Mouse (Mus musculus) forebrain, embryonic 11.5 days (tissue): ENCODE data around the gene Pip4p1. TPM values are rescaled to one million over a fixed set of nuclear protein-coding genes. Genes with fewer than 3 reads are reported as not detected.
"Not testable (repeated sequence)": the region's sequence is repeated elsewhere in the genome, so short reads cannot be mapped to it uniquely, and the experiment has no call there.

Experiments used
- ATAC-seq: fragments of 200-750 bp; cut with Nextera tagmentation; replicated peaks from 2 replicates; pipeline ENCODE4 v1.8.0; 2017; ENCODE audit warnings: moderate TSS enrichment; ENCODE audit not compliant: low FRiP score
- DNase-seq: peaks from one replicate; pipeline ENCODE4 v3.0.0-alpha.2; 2017; ENCODE audit warnings: low spot score
- H3K27ac ChIP-seq: fragments of 300-500 bp; sonication (generic); 2 replicates; pipeline ENCODE4 v1.5.1; 2014; ENCODE audit warnings: low read depth, low read length
- H3K27me3 ChIP-seq: fragments of 300-500 bp; sonication (generic); 2 replicates; pipeline ENCODE4 v1.6.1; 2014; ENCODE audit warnings: mild to moderate bottlenecking, low read length, mixed read lengths; ENCODE audit not compliant: control insufficient read depth, insufficient read depth
- H3K36me3 ChIP-seq: fragments of 300-500 bp; sonication (generic); 2 replicates; pipeline ENCODE4 v1.6.1; 2014; ENCODE audit warnings: mild to moderate bottlenecking, low read length, moderate library complexity, mixed read lengths; ENCODE audit not compliant: control insufficient read depth, insufficient read depth
- H3K4me1 ChIP-seq: fragments of 300-500 bp; sonication (generic); replicated peaks from 2 replicates; pipeline ENCODE4 v1.6.1; 2014; ENCODE audit warnings: low read length, mixed read lengths; ENCODE audit not compliant: control insufficient read depth, insufficient read depth
- H3K4me2 ChIP-seq: fragments of 300-500 bp; sonication (generic); 2 replicates; pipeline ENCODE4 v1.6.1; 2014; ENCODE audit warnings: low read depth, mild to moderate bottlenecking, low read length, moderate library complexity, mixed read lengths; ENCODE audit not compliant: severe bottlenecking
- H3K4me3 ChIP-seq: fragments of 300-500 bp; sonication (generic); 2 replicates; pipeline ENCODE4 v1.5.1; 2014; ENCODE audit warnings: low read depth, low read length
- H3K9ac ChIP-seq: fragments of 300-500 bp; sonication (generic); 2 replicates; pipeline ENCODE4 v1.6.1; 2014; ENCODE audit warnings: low read length
- H3K9me3 ChIP-seq: fragments of 300-500 bp; sonication (generic); 2 replicates; pipeline ENCODE4 v1.6.1; 2016; ENCODE audit warnings: low read length, mixed read lengths; ENCODE audit not compliant: control insufficient read depth
- WGBS: fragments of 180-500 bp; shearing (Covaris S2); extraction: QIAGEN DNeasy Blood & Tissue Kit; methylation state at CpG from one replicate; pipeline ENCODE4 v1.1.7; 2014; 5-methylcytosine and 5-hydroxymethylcytosine counted together
- polyA plus RNA-seq: library from polyadenylated mRNA; unstranded; fragments of >200 nt; fragmentation: Nextera tagmentation; extraction: Ambion mirVana; gene quantifications from 2 replicates; pipeline ENCODE4 v1.2.1, GENCODE M21; 2014

Gene Pip4p1
- polyA plus RNA-seq, 1 experiment from 2014 or later, result 54.4 TPM

DNA sequence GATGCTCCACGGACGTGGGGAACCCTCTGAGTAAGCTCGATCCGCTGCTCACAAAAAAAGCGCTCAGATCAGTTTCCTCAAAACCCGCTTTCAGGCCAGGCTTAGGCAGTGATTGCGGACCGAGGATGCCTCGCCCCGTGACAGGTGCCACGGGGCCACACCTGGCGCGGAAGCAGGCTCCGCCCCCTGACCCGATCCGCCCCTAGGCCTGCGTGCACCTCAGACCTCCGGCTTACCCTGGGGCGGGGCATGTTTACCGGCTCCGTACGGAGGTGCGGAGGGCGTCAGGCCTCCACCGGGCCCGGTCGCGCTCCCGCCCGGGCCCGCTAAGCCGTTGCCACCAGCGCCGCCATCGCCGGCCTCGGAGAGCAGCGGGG lies 291 bp downstream of the Pip4p1 start:
- peak overlapping the region; percentile 83 for H3K4me2 ChIP-seq
- H3K27ac ChIP-seq, result peak overlapping the region; percentile 57; the same call in 1 of the 2 replicates
- peak; percentile 54 for ATAC-seq
- peaks cover 4% of the 10 kb centered on the region; the same call in 1 of the 2 replicates for H3K36me3 ChIP-seq
- under 1% methylated on average over 38 of the region's 38 CpGs for WGBS
- DNase-seq, result no peak
- no peaks in the 10 kb centered on the region for H3K9me3 ChIP-seq
- peak overlapping the region; percentile 97 for H3K4me3 ChIP-seq
- H3K4me1 ChIP-seq, result peaks cover 9% of the 10 kb centered on the region; the same call in 1 of the 2 replicates
- no peaks in the 10 kb centered on the region for H3K27me3 ChIP-seq
- peak overlapping the region; percentile 96 for H3K9ac ChIP-seq

DNA sequence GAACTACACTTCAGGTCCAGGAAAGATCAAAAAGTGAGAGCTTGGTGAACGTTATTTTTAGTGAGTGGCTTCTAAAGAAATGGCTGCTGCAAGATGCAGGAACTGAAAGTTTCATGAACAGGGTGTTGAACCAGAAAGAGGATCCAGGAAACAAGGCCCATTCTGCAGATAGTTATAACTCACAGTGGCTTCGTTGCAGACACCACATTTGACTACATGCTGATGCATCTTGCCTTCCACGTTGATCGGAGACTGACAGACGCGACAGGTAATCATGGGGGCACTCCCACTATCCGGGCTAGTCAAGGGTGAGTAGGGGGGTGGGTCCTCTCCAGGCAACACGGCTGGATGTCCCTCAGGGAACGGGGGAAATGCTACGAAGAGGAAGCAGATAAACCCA lies 705 bp downstream of the Pip4p1 start:
- Histone ChIP-seq H3K27me3 (no peaks in the 10 kb centered on the region), H3K36me3 (peaks cover 4% of the 10 kb centered on the region; the same call in 1 of the 2 replicates), H3K9me3 (no peaks in the 10 kb centered on the region), H3K4me3 (peak overlapping the region; percentile 97), H3K27ac (peak overlapping the region; percentile 57; the same call in 1 of the 2 replicates), H3K4me2 (peak overlapping the region; percentile 83), H3K4me1 (peaks cover 9% of the 10 kb centered on the region; the same call in 1 of the 2 replicates), H3K9ac (peak overlapping the region; percentile 96)
- DNase-seq, result peak; percentile 57
- no peak for ATAC-seq
- 19% methylated on average over 10 of the region's 10 CpGs for WGBS

DNA sequence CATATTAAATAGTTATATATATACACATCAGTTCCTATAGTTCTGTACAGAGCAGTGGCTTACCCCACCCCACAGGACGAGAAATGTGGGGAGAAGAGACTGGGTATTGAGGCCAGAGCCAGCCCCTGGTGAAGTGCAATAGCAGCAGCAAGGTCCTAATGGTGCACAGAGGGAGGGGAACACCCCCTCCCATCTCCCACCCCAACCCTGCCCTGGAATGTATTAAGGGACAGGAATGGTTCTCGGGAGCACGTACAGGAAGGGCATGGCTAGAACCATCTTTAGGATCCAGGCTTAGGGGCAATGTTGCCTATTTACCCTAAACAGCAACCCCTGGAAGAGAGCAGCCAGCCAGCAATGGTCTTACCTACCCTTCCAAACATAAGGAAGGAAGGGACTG lies 3.3 kb downstream of the Pip4p1 start:
- 74% methylated on average over 3 of the region's 3 CpGs for WGBS
- H3K9me3 ChIP-seq, result no peaks in the 10 kb centered on the region
- no peak overlapping the region for H3K4me3 ChIP-seq

DNA sequence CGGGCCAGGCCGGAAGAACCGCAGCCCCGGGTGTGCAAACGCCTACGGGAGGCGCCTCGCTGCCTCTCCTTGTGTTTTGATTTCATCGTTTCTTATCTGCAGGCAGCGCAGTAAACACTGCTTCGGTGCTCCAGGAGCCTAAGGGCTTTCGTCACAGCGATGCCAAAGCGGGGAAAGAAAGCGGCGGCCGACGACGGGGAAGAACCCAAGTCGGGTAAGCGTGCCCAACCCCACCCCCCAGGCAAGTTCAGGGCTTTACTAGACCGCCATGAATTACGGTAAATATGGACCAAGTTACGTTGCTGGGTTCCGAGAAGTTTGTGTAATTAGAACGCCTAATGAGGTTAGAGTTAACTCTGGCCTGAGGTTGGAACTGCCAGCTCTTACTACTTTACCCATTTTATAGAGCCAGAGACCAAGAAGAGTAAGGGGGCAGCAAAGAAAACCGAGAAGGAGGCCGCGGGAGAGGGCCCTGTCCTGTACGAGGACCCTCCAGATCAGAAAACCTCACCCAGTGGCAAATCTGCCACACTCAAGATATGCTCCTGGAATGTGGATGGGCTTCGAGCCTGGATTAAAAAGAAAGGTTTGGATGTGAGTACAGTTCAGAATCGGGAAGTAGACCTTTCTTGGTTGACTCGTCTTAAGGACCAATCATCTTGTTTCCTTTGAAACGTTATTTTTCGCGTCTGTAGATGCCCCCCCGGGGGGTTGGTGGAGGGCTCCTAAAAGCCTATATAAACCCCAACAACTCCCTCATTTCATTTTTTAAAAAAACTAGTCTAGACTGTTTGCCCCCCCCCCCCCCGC lies 5.3 kb downstream of the Pip4p1 start:
- Histone ChIP-seq H3K9ac (peak overlapping the region; percentile 90), H3K4me2 (peak overlapping the region; percentile 65), H3K36me3 (peaks cover 4% of the 10 kb centered on the region; the same call in 1 of the 2 replicates), H3K27ac (peak overlapping the region; percentile 90), H3K4me1 (peaks cover 9% of the 10 kb centered on the region; the same call in 1 of the 2 replicates), H3K9me3 (no peaks in the 10 kb centered on the region), H3K27me3 (no peaks in the 10 kb centered on the region), H3K4me3 (peak overlapping the region; percentile 80)
- WGBS, result under 1% methylated on average over 38 of the region's 38 CpGs
- ATAC-seq (peak; percentile 42; the same call in 1 of the 2 replicates), DNase-seq (no peak)

More for the DNA sequence above, 3.3 kb downstream of the Pip4p1 start:
- Histone ChIP-seq H3K27ac (no peak overlapping the region), H3K9ac (no peak overlapping the region), H3K4me1 (peaks cover 9% of the 10 kb centered on the region; the same call in 1 of the 2 replicates), H3K27me3 (no peaks in the 10 kb centered on the region), H3K36me3 (peaks cover 4% of the 10 kb centered on the region; the same call in 1 of the 2 replicates), H3K4me2 (no peak overlapping the region)
- no peak for DNase-seq
- ATAC-seq, result no peak

DNA sequence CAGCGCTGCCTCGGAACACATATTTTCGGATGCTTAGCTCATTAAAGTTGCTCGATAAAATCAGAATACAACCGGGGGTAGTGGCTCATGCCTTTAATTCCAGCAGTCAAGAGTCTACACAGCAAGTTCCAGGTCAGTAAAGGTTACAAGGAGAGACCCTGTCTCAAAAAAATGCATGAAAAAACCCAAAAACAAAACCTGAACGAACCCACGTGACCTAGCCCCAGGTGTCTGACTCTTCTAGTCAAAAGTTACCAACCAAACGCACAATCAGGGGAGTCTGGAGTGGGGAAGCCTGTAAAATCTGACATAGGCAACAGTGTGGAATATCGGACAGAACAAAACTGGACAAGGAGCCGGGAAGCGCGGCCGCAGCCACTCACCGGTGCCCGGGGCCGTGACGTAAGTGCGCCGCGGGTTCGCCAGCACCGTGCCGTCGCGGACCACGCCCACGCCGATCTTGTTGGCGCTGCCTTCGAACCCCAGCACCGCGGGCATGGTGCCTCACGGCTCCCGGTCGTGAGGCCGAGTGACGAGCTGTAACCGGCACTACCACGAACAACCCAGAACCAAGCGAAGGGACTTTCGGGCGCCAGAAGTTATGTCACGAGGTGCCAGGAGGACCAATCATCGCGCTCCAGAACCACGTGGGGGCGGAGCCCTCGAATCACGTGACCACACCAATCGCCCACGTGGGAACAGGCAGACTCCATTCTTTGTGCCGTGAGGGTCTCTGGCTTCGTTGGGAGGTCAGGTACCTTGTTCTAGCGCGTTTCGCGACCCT lies 6.2 kb downstream of the Pip4p1 start, which contains the start of the genes Osgep and Apex1:
Gene Osgep (minus strand): TSS at position 613 of the 784 bp plus-strand sequence.
Gene Apex1 (plus strand): TSS at position 688 of the 784 bp plus-strand sequence.
- Histone ChIP-seq H3K4me2 (peak within 1 kb of the TSS; percentile 65), H3K4me3 (peak within 1 kb of the TSS; percentile 80), H3K36me3 (peaks cover 4% of the 10 kb centered on the region; the same call in 1 of the 2 replicates), H3K4me1 (peaks cover 5% of the 10 kb centered on the region; the same call in 1 of the 2 replicates), H3K9ac (peak within 1 kb of the TSS; percentile 90), H3K27me3 (no peaks in the 10 kb centered on the region), H3K27ac (peak within 1 kb of the TSS; percentile 90), H3K9me3 (no peaks in the 10 kb centered on the region)
- WGBS, result under 1% methylated on average over 57 of the region's 57 CpGs
- peak; percentile 97 for DNase-seq
- peak; percentile 97 for ATAC-seq

DNA sequence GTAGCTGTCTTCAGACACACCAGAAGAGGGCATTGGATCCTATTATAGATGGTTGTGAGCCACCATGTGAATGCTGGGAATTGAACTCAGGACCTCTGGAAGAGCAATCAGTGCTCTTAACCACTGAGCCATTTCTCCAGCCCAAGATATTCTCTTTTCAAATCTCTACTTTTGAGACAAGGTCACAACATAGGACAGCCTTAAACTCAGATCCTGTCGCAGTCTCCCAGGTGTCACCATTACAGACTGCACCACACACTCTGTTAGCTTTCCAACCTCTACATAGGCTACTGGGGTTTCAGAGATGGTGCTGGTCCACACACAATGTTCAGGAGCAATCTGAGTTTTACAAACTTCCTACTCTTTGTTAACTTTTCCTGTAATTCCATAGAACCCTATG lies 7.2 kb downstream of the Pip4p1 start:
- H3K9me3 ChIP-seq, H3K36me3 ChIP-seq: not testable (repeated sequence)
- 81% methylated on average over 1 of the region's 1 CpGs for WGBS

DNA sequence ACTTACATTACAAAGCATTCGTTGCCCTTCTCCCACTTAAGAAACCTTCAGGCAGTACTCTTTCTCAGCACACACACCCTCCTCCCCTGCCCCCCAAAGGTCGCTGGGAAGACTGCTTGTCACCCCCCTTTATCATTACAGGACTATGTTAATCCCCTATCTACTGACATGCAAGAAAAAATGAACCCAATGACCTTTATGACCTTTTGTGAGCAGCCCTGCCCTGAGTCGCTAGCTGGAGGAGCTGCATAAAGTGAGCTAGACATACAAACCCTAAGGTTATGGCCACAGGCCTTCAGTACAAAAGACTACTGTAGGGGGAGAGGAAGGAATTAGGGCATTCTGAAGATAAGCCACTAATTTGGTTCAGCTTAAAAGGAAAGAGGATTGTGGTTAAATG lies 19.3 kb downstream of the Pip4p1 start:
- H3K9me3 ChIP-seq, result no peaks in the 10 kb centered on the region
- 45% methylated on average over 3 of the region's 3 CpGs for WGBS
- H3K4me2 ChIP-seq, result no peak overlapping the region
- DNase-seq, result no peak
- H3K27me3 ChIP-seq, result no peaks in the 10 kb centered on the region
- H3K36me3 ChIP-seq, result peaks cover 2% of the 10 kb centered on the region; the same call in 1 of the 2 replicates
- no peak overlapping the region for H3K9ac ChIP-seq
- no peak overlapping the region for H3K27ac ChIP-seq
- no peak overlapping the region for H3K4me3 ChIP-seq
- no peaks in the 10 kb centered on the region for H3K4me1 ChIP-seq
- ATAC-seq, result no peak

More for the DNA sequence above, 7.2 kb downstream of the Pip4p1 start:
- Histone ChIP-seq H3K4me3 (peak overlapping the region; percentile 80), H3K4me2 (peak overlapping the region; percentile 51), H3K9ac (peak overlapping the region; percentile 90)
- not testable (repeated sequence) for DNase-seq, H3K27me3 ChIP-seq, H3K4me1 ChIP-seq, H3K27ac ChIP-seq, ATAC-seq

DNA sequence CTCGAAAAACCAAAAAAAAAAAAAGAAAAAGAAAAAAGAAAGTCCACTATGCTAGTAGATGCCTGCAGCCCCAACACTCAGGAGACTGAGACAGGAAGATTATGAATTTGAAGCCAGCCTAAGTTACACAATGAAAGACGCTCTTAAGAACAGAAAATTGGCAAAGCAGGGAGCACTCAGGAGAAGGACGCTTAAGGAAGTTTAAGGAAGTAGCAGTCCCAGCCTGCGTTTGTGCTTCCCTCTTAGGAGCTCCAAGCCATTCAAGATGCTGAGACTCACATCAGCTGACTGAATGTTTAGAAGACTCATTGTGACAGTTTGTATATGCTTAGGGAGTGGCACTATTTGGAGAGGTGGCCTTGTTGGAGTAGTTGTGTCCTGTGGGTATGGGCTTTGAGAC lies 22.5 kb downstream of the Pip4p1 start:
- DNase-seq, result no peak
- 82% methylated on average over 4 of the region's 4 CpGs for WGBS
- no peak overlapping the region for H3K4me3 ChIP-seq
- no peak for ATAC-seq
- no peaks in the 10 kb centered on the region for H3K4me1 ChIP-seq
- no peak overlapping the region for H3K27ac ChIP-seq
- no peak overlapping the region for H3K4me2 ChIP-seq
- H3K9me3 ChIP-seq, result no peaks in the 10 kb centered on the region
- no peaks in the 10 kb centered on the region; the same call in 1 of the 2 replicates for H3K36me3 ChIP-seq
- H3K9ac ChIP-seq, result no peak overlapping the region
- no peaks in the 10 kb centered on the region for H3K27me3 ChIP-seq
